Mouse (Mus musculus): ENCODE measurements around the gene Tmem219. TPM values are rescaled to one million over a fixed set of nuclear protein-coding genes. Genes with fewer than 3 reads are reported as not detected.

Tmem219 gene
- polyA plus RNA-seq, 1 experiment from 2014 or later: 36.1 TPM

Other genes with a start within 250 kb of the Tmem219 start
- gene Sult1a1, start 246.5 kb downstream of the Tmem219 start, polyA plus RNA-seq (2018): 1.7 to 8.8 TPM (median 7.5 TPM) in 3 replicates
- 39.1 to 134 TPM (median 42.4 TPM) in 3 replicates for gene Bola2, start 227.5 kb downstream of the Tmem219 start, polyA plus RNA-seq (2018)
- 4.2 to 7.9 TPM (median 4.8 TPM) in 3 replicates for gene Slx1b, start 227.1 kb downstream of the Tmem219 start, polyA plus RNA-seq (2018)
- 69.4 to 223 TPM (median 209 TPM) in 3 replicates for gene Coro1a, start 215.1 kb downstream of the Tmem219 start, polyA plus RNA-seq (2018)
- gene Mapk3, start 163.3 kb downstream of the Tmem219 start, polyA plus RNA-seq (2018): 129 to 232 TPM (median 188 TPM) in 3 replicates
- gene Gdpd3, start 156.6 kb downstream of the Tmem219 start, polyA plus RNA-seq (2018): 1.9 to 3.3 TPM (median 2.6 TPM) in 3 replicates
- 40.6 to 227 TPM (median 90.3 TPM) in 3 replicates for gene Ypel3, start 146.0 kb downstream of the Tmem219 start, polyA plus RNA-seq (2018)
- gene Tbx6, start 141.4 kb downstream of the Tmem219 start, polyA plus RNA-seq (2018): 0.19 to 0.25 TPM in 2 of 3 replicates, not detected in the other
- gene Ppp4c, start 130.4 kb downstream of the Tmem219 start, polyA plus RNA-seq (2018): 62.0 to 139 TPM (median 129 TPM) in 3 replicates
- 0.17 to 0.25 TPM in 2 of 3 replicates, not detected in the other for gene Fam57b, start 125.2 kb downstream of the Tmem219 start, polyA plus RNA-seq (2018)
- gene 4930451I11Rik, start 91.3 kb downstream of the Tmem219 start, polyA plus RNA-seq (2018): not detected in 3 replicates
- 0.10 TPM in 1 of 3 replicates, not detected in the others for gene Doc2a, start 75.5 kb downstream of the Tmem219 start, polyA plus RNA-seq (2018)
- gene Hirip3, start 60.9 kb downstream of the Tmem219 start, polyA plus RNA-seq (2018): 3.9 to 23.5 TPM (median 19.4 TPM) in 3 replicates
- 34.7 to 59.9 TPM (median 57.7 TPM) in 3 replicates for gene Ino80e, start 60.5 kb downstream of the Tmem219 start, polyA plus RNA-seq (2018)
- 24.1 to 40.9 TPM (median 31.3 TPM) in 3 replicates for gene Taok2, start 38.2 kb downstream of the Tmem219 start, polyA plus RNA-seq (2018)
- gene Kctd13, start 6.0 kb upstream of the Tmem219 start, polyA plus RNA-seq (2018): 15.3 to 21.9 TPM (median 16.2 TPM) in 3 replicates
- not detected in 3 replicates for gene Asphd1, start 26.7 kb upstream of the Tmem219 start, polyA plus RNA-seq (2018)
- 0.33 to 1.4 TPM (median 1.1 TPM) in 3 replicates for gene Sez6l2, start 27.6 kb upstream of the Tmem219 start, polyA plus RNA-seq (2018)
- 71.8 to 111 TPM (median 94.8 TPM) in 3 replicates for gene Cdipt, start 53.0 kb upstream of the Tmem219 start, polyA plus RNA-seq (2018)
- gene Cdiptos, start 53.2 kb upstream of the Tmem219 start, polyA plus RNA-seq (2018): 1.3 to 3.9 TPM (median 1.7 TPM) in 3 replicates
- gene Mvp, start 91.7 kb upstream of the Tmem219 start, polyA plus RNA-seq (2018): 88.1 to 116 TPM (median 99.9 TPM) in 3 replicates
- gene Pagr1b, start 93.6 kb upstream of the Tmem219 start, polyA plus RNA-seq (2018): 1.4 to 5.2 TPM in 2 of 3 replicates, not detected in the other
- 1.1 to 15.9 TPM (median 13.4 TPM) in 3 replicates for gene Pagr1a, start 94.4 kb upstream of the Tmem219 start, polyA plus RNA-seq (2018)
- 15.3 to 31.9 TPM (median 18.2 TPM) in 3 replicates for gene Gm42742, start 98.2 kb upstream of the Tmem219 start, polyA plus RNA-seq (2018)
- gene Prrt2, start 98.3 kb upstream of the Tmem219 start, polyA plus RNA-seq (2018): not detected in 3 replicates
- gene Maz, start 104.1 kb upstream of the Tmem219 start, polyA plus RNA-seq (2018): 58.9 to 102 TPM (median 70.2 TPM) in 3 replicates
- 1.8 to 5.1 TPM (median 4.4 TPM) in 3 replicates for gene Kif22, start 119.6 kb upstream of the Tmem219 start, polyA plus RNA-seq (2018)
- gene Zg16, start 164.4 kb upstream of the Tmem219 start, polyA plus RNA-seq (2018): not detected in 3 replicates
- 17.5 to 31.4 TPM (median 20.4 TPM) in 3 replicates for gene AI467606, start 168.4 kb upstream of the Tmem219 start, polyA plus RNA-seq (2018)
- not detected in 3 replicates for gene Qprt, start 199.3 kb upstream of the Tmem219 start, polyA plus RNA-seq (2018)
- gene Spn, start 214.9 kb upstream of the Tmem219 start, polyA plus RNA-seq (2018): 1.3 to 3.8 TPM (median 1.5 TPM) in 3 replicates

All from macrophage (primary cell).